Mouse (Mus musculus): ENCODE results near the gene Chd2. TPM values are rescaled to one million over a fixed set of nuclear protein-coding genes. Genes with fewer than 3 reads are reported as not detected.

The Chd2 gene
- total RNA-seq, 2 experiments from 2014 or later: 57.4 to 60.3 TPM

DNA sequence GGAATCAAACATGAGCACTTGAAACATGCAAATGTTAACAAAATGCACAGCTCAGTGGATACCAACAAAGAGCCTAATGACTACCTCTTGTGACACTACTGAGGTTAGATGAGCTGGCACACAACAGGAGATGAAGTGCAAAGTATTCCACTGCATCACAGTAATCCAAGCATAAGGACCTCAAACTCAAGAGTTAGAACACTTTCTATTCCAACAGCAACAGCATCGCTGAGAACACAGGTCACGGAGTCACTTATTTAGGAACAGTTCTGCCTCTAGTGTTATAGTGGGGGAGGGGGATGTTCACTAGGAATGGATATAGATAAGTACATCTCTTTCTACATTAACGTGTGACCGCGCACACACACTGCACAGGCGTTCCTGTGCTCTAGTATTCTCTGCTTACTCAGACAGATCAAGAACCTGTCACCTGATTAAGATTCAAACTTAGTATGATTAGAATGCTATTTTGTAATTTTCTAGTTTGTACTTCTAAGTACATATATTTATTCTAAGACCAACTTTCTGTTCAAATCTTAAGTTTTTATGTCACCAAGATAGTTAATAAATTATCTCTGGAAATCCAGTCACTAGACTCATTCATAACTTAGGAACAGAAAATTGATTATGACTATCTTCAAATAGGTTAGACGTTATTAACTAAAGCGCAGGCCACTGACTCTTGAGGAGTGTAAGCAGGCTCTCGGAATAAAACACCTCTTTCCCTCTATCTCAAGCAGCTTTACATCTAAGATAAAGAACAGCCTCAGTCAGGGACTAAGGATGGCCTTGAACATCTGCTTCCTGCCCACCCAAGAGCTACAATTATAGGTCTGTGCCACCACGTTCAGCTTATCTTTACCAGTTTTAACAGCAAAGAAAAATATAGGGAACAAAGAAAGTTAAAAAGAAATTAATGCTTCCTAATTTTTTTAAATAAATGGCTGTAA is 5.2 kb upstream of the Chd2 start:
- peak overlapping the region; percentile 24; the same call in 1 of the 2 replicates for H3K27ac ChIP-seq
- no peak for DNase-seq (ENCODE audit: extremely low spot score in 1 of 2, low spot score in 2 of 2)
- peak overlapping the region; percentile 5 for H3K4me3 ChIP-seq
- intact Hi-C loops (cut with DNase I): no loop called here
- no peak for TF ChIP-seq CTCF (IDR thresholded peaks at IDR 0.05)

DNA sequence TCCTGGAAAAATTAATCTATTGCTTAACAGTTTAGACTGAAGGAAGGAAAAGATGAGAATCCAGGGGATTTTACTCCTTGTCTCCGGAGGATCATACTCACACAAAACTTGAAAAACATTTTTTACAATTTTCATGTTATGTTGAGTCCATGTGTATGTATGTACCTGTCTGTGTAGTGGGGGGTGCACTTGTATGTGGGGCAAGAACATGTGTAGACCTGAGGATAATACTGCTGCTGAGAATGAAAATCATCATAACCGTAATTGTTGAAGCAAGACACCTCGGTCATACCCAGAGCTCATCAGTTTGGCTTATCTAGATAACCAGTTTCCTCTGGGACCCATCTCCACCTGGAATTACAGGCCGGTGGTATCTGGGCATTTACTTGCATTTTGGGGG is 3.4 kb upstream of the Chd2 start:
- DNase-seq (ENCODE audit: extremely low spot score in 1 of 2, low spot score in 2 of 2): peak in 1 of 2 experiments; percentile 4
- Histone ChIP-seq H3K27ac (no peak overlapping the region), H3K4me3 (no peak overlapping the region)
- intact Hi-C loops (cut with DNase I): no loop called here
- no peak for TF ChIP-seq CTCF (IDR thresholded peaks at IDR 0.05)

DNA sequence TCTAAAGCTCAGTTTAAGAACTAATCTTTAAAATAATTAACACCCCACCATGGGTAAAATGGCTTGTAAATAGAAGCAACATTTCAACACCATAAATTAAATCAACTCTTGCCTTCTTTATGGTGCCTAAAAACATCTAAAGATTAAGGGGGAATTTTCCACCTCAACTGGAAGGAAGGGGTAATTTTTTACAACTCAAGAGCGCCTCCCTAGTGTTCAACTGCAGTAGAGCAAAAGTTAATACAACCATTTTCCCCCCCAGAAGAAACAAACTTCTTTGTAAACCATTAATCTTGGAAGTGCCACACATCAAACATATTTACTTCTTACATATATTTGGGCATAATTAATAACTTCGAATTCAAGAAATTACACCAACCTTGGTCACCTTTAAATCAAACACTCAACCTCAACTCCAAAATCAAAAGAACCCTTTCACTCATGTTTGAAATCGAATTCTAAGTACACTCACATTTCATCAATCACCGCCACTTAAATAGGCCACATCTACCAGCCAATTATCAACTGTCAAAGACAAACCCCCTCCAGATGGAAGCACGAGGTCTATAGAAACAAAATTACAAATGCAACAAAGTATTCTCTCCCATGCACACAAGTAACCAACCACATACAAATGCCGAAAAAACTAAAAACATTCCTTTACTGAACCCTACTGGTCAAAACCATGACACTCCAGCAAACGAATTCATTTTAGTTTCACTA is 662 bp upstream of the Chd2 start:
- H3K4me3 ChIP-seq: peak overlapping the region; percentile 77

DNA sequence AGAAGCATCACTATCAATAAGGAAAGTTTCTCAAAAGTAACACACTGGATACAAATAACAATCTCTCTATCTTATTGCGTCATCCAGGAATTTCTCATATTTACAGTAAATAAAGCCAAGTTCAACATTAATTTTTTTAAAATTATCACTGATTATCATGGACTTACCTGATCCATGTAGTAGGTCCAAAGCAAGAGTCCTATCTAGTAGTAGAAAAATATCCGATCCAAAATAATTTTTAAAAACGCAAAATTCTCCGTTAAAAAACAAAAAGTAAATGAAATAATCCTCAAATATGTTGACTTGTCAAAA is 595 bp downstream of the Chd2 start:
- no peak for TF ChIP-seq CTCF (IDR thresholded peaks at IDR 0.05)
- peak overlapping the region; percentile 96 for H3K27ac ChIP-seq
- intact Hi-C loops (cut with DNase I): no loop called here
- DNase-seq (ENCODE audit: extremely low spot score in 1 of 2, low spot score in 2 of 2): no peak
- H3K4me3 ChIP-seq: peak overlapping the region; percentile 77

More for the DNA sequence above, 662 bp upstream of the Chd2 start:
- no peak overlapping the region; the same call in 1 of the 2 replicates for H3K27ac ChIP-seq
- peak; percentile 30; the same call in 1 of the 2 replicates for TF ChIP-seq CTCF (IDR thresholded peaks at IDR 0.05)
- DNase-seq (ENCODE audit: extremely low spot score in 1 of 2, low spot score in 2 of 2): peak in 1 of 2 experiments; percentile 4
- intact Hi-C loops (cut with DNase I): no loop called here

DNA sequence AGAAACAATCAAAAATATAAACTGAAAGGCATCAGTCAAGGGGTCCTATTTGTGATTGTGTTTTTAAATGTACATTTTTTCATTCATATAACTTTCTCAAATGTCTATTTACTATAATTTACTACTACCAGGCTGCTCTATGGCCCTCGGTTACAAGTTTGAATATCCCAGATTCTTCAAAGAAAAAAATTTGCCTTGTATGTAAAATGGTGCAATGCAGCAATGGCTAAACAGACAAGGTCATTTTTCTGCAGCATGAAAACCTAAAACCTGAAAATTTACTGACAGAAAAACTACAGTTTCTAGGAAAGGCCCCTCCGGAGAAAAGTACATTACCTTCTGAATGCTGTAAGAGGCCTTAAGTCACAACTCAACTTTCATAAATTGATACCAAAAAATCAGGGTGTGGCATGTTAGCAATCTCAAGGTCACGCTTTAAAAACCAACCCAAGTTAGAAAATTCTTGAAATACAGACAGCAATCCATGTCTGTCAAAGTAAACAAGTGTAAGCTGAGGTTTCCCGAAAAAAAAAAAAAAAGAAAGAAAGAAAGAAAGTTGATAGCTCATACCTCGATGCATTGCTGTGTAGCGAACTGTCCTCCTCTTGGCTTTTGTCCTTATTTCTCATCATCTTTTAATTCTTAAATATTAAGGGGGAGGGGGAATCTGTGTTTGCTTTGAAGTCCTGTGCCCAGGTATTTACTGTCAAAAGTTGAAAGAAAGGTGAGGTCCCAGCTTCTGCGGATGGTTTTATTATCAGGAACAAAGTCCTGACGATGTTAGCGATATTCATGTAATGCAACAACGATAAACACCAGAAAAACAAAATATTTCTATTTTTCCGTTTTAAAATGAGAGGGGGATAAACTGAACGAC is 1.2 kb downstream of the Chd2 start:
- peak overlapping the region; percentile 77 for H3K4me3 ChIP-seq
- TF ChIP-seq CTCF (IDR thresholded peaks at IDR 0.05): no peak
- intact Hi-C loops (cut with DNase I): no loop called here
- peak overlapping the region; percentile 96 for H3K27ac ChIP-seq
- DNase-seq (ENCODE audit: extremely low spot score in 1 of 2, low spot score in 2 of 2): no peak

DNA sequence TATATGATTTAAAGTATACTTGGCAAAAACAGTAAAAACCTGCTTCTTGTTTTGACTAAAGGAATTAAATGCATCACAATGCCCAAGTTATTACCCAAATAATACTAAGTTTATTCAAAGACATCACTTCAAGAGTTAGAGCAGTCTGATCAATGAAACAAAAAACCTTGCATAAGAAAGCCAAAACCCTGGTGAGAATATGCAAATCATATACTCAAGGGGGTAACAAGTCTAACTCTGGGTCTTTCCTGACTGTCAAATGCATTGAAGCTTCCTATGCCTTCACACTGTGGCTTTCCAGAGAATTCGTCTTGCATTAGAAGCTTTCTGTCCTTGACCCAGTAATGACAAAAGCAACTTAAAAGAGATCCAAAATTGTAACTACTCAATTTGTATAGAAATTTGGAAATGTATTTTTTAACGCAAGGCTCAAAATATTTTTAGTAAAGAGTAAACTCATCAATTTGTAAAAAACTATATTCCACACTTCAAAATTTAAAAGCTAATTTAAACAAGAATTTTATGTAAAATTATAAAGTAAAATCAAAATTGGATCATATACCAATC is 2.4 kb downstream of the Chd2 start:
- H3K4me3 ChIP-seq: peak overlapping the region; percentile 77
- peak in 1 of 2 experiments; percentile 5 for DNase-seq (ENCODE audit: extremely low spot score in 1 of 2, low spot score in 2 of 2)
- no peak for TF ChIP-seq CTCF (IDR thresholded peaks at IDR 0.05)
- peak overlapping the region; percentile 96 for H3K27ac ChIP-seq
- intact Hi-C loops (cut with DNase I): no loop called here

DNA sequence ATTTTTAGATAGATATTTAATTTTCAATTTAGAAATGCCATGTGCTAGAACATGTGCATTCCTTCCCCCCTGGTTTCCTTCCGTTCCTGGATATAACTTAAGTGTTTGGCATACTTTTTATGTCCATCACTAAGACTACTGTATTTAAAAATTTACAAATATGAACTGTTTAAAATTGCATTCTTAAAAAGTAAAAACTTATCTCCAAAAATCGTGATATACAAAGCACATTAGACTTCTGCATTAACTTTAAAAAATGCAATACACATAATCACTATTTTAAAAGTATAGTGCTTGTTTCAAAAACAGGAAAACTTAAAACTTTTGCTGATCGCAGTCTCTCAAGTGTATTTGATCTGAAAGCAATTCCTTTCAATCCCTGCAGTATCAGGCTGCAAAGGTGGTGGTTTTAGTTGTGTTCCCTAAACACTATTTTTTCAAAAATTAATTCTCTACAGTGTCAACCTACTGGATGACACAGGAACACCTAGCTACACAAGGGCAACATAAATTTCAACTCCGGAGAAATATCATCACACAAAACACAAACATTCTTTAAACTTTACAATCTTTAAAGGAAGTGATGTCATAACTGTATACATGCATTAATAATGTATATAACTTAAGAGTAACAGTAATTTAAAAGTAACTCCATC is 3.1 kb downstream of the Chd2 start:
- peak in 1 of 2 experiments; percentile 1 for DNase-seq (ENCODE audit: extremely low spot score in 1 of 2, low spot score in 2 of 2)
- intact Hi-C loops (cut with DNase I): loop anchor here (1.0 kb wide), 1 partner anchor 80 kb away; no protein-coding TSS in a partner anchor

DNA sequence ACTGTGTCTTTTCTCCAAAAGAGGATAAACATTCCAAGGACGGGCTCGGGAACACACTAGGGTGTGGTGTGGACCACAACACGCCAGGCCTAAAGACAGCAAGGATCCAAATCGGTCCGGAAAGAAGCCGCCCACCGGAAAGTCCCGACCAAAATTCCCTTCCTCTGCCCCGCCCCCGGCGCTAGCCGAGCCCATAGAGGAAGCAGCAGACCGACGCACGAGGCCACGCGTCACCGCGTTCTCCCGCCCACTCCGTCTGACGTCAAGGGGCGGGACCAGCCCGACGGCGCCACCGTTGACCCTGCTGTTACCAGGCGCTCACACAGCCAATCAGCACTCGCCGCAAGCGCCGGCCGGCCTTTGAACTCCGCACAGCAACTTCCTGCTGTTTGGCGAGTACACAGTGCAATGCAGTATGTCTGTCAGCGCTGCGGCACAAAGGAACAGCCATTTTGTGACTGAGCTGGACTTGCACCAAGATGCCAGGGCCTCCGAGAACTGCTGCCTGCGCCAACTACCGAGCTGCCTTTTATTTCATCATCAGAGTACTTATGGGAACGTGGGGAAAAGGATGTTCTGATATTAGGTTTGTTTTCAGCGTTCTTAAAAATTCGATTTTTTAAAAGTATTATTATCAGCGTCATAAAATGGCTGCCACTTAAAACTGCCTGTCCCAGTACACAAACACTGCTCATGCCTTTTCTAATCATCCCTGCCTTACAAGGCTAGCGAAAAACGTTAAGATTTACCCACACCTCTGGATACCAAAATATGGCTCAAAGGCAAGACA is 3.8 kb downstream of the Chd2 start:
- intact Hi-C loops (cut with DNase I): loop anchor here (1.0 kb wide), 2 partner anchors 20 to 80 kb away; no protein-coding TSS in a partner anchor
- DNase-seq (ENCODE audit: extremely low spot score in 1 of 2, low spot score in 2 of 2): peak; percentile 100
- Histone ChIP-seq H3K27ac (peak overlapping the region; percentile 96), H3K4me3 (peak overlapping the region; percentile 77)
- no peak for TF ChIP-seq CTCF (IDR thresholded peaks at IDR 0.05)

More for the DNA sequence above, 3.1 kb downstream of the Chd2 start:
- peak overlapping the region; percentile 96 for H3K27ac ChIP-seq
- peak overlapping the region; percentile 77 for H3K4me3 ChIP-seq
- no peak; the same call in 1 of the 2 replicates for TF ChIP-seq CTCF (IDR thresholded peaks at IDR 0.05)

DNA sequence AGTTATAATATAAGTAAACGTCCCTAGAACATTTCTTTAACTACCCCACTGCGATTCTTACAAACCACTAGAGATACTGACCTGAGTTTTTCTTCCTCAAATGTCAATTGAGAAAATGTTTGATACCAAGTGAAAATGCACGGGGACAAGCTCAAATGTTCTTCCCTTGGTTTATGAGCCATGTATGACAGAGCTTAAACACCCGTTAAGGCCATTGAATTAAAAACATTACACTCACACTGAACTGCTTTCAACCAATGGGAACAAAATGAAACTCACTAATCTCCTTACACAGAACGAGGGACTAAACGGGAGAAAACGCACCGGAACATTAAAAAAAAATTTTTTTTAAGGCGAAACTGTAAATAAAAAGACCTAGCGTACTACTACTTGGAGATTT is 4.4 kb downstream of the Chd2 start:
- Histone ChIP-seq H3K27ac (peak overlapping the region; percentile 91), H3K4me3 (peak overlapping the region; percentile 77)
- DNase-seq (ENCODE audit: extremely low spot score in 1 of 2, low spot score in 2 of 2): no peak
- no peak for TF ChIP-seq CTCF (IDR thresholded peaks at IDR 0.05)
- intact Hi-C loops (cut with DNase I): loop anchor here (1.0 kb wide), 1 partner anchor 21 kb away; no protein-coding TSS in a partner anchor

DNA sequence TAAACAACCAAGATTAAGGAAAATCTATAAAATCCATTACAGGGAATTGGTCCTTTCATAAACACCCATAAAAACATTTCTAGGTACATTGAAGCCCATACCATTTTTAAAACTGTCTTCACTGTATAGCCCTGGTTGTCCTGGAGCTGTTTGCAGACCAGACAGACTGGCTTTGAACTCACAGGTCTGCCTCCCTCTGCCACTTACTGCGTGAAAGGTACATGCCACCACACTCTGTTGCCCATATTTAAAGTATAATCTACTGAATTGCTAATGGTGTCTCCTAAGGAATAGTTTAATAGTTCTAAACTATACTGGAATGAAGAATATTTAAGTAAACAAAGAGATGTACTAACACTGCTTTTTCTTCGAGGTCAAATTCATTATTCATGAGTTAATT is 5.1 kb downstream of the Chd2 start:
- Histone ChIP-seq H3K4me3 (peak overlapping the region; percentile 77), H3K27ac (peak overlapping the region; percentile 91)
- intact Hi-C loops (cut with DNase I): no loop called here
- DNase-seq (ENCODE audit: extremely low spot score in 1 of 2, low spot score in 2 of 2): peak in 1 of 2 experiments; percentile 4
- TF ChIP-seq CTCF (IDR thresholded peaks at IDR 0.05): no peak

All from left cerebral cortex, adult 2 months (tissue).